Mouse (Mus musculus) cerebellum, adult 2 months (tissue): ENCODE measurements around the gene Ppm1l. TPM values are rescaled to one million over a fixed set of nuclear protein-coding genes. Genes with fewer than 3 reads are reported as not detected.

Experiments used
- DNase-seq, 2 experiments: peaks; one replicate each; pipeline ENCODE4 v3.0.0; 2021
- H3K27ac ChIP-seq: fragments of 200-500 bp; 2 replicates; pipeline ENCODE4 v1.5.1; 2012; ENCODE audit warnings: low read length, control low read depth, inconsistent platforms; ENCODE audit not compliant: insufficient read depth
- H3K27me3 ChIP-seq: fragments of 200-500 bp; 2 replicates; pipeline ENCODE4 v1.6.1; 2012; ENCODE audit warnings: inconsistent platforms, mild to moderate bottlenecking, low read length, moderate library complexity; ENCODE audit not compliant: control insufficient read depth, insufficient read depth
- H3K4me1 ChIP-seq: fragments of 200-500 bp; 2 replicates; pipeline ENCODE4 v1.6.1; 2011; ENCODE audit warnings: low read length; ENCODE audit not compliant: control insufficient read depth, insufficient read depth
- H3K4me3 ChIP-seq: fragments of 200-500 bp; replicated peaks from 2 replicates; pipeline ENCODE3; 2011; ENCODE audit warnings: mild to moderate bottlenecking, low read depth, low read length, control low read depth; ENCODE audit not compliant: insufficient read depth
- CTCF ChIP-seq: fragments of 200-500 bp; IDR thresholded peaks from 2 replicates; pipeline ENCODE4 v1.5.1; 2011; ENCODE audit warnings: low read depth, mild to moderate bottlenecking, control low read depth, low read length, moderate library complexity, borderline replicate concordance; ENCODE audit not compliant: insufficient read depth
- POLR2A ChIP-seq: fragments of 200-500 bp; IDR thresholded peaks from 2 replicates; pipeline ENCODE4 v1.6.1; 2011; ENCODE audit warnings: low read length, control low read depth, borderline replicate concordance; ENCODE audit not compliant: insufficient read depth
- WGBS: fragments of 180-500 bp; shearing (Covaris S2); methylation state at CpG from one replicate; pipeline ENCODE4 v1.1.7; 2018; 5-methylcytosine and 5-hydroxymethylcytosine counted together
- polyA plus RNA-seq: library from polyadenylated mRNA; depleted of rRNA; stranded (reverse); fragments of >200 nt; gene quantifications from 2 replicates; pipeline ENCODE4 v1.2.3, GENCODE M21; 2012

Gene Ppm1l
- polyA plus RNA-seq, 1 experiment: 38.2 TPM

DNA sequence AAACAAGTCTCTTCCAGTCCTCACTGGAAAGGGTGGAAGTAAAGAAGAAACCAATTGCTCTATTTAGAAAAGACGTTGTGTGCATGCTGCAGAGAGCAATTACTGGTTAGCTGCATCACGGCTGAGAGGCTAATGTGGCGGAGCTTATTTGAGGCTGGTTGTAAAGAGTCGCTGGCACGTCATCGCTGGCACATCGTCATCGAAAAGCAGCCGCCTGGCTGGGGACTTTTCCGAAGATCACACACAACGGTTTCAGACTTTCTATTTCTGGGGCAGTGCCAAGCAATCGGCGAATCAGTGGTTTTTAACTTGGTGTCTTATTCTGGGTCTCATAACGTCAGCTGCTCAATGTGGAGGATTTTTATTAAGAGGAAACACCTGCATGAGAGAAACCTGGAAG lies 26.8 kb upstream of the Ppm1l start:
- Histone ChIP-seq H3K27me3 (no peaks in the 10 kb centered on the region), H3K4me1 (peaks cover 3% of the 10 kb centered on the region; the same call in 1 of the 2 replicates), H3K4me3 (peak overlapping the region; percentile 36), H3K27ac (no peak overlapping the region)
- DNase-seq: peak; percentile 25 to 36
- WGBS: 6% methylated on average over 14 of the region's 14 CpGs
- no peak for TF ChIP-seq POLR2A
- TF ChIP-seq CTCF: no peak

DNA sequence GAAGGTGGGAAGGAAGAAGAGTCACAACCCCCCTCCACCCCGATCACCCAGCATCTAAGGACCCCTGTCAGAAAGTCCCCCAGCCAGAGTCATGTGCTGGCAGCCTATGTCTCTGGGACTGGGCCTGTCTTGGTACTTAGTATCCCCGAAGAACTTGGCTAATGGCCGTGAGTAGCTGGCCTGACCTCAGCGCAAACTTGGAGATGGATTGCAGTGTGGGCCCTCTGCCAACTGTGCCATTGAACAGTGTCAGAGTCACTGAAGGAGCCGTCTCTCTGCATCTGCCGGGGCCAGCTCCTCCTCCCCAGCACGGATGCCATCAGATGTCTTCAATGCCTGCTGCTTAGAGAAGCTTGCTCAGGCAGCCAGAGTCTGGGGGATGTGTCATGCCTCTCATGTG lies 26.4 kb upstream of the Ppm1l start:
- WGBS: 6% methylated on average over 7 of the region's 7 CpGs
- TF ChIP-seq CTCF: no peak
- TF ChIP-seq POLR2A: no peak
- Histone ChIP-seq H3K4me3 (peak overlapping the region; percentile 36), H3K27ac (no peak overlapping the region), H3K4me1 (peaks cover 3% of the 10 kb centered on the region; the same call in 1 of the 2 replicates), H3K27me3 (no peaks in the 10 kb centered on the region)
- peak; percentile 46 to 48 for DNase-seq

DNA sequence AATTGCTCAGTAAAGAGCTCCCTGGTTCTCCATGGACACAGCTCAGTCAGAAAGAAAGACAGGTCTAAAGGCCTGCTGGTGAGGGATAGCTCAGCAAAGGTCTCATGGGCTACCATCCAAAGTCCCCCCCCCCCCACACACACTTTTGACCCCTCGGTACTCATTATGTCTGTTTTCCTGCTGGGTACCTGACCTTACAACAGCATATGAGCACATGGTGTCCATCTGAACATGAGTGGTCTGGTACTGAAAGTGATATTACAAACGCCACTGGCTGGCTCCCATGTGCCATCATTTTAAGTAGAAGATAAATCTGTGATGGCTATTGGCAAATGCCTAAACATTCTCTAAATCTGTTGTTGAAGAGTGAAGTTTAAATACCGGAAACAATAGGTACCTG lies 25.8 kb upstream of the Ppm1l start:
- TF ChIP-seq POLR2A (no peak), CTCF (no peak)
- Histone ChIP-seq H3K4me3 (no peak overlapping the region), H3K27ac (no peak overlapping the region), H3K4me1 (peaks cover 3% of the 10 kb centered on the region; the same call in 1 of the 2 replicates), H3K27me3 (no peaks in the 10 kb centered on the region)
- WGBS: 70% methylated on average over 3 of the region's 3 CpGs
- no peak for DNase-seq

DNA sequence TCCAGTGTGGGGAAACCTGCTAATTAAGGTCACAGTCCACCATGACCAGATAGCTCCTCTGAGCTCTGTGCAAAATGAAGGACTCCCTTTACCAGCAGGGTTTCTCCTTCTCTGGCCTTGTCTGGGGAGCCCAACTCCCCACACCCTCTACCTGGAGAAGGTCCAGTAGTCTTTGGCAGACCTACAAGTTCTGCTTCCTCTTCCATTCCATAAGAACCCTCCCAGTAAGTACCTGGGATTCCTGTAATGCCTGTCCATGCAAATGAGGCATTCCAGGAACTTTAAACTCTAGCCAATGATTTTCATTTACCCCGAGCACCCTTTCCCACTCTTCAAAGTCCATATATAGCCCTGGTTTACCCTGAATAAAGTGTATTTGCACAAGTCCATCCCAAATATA lies 24.0 kb upstream of the Ppm1l start:
- no peaks in the 10 kb centered on the region for H3K27me3 ChIP-seq
- peak in 1 of 2 experiments; percentile 26 for DNase-seq
- 80% methylated on average over 1 of the region's 1 CpGs for WGBS
- no peak overlapping the region for H3K4me3 ChIP-seq
- TF ChIP-seq CTCF (no peak), POLR2A (no peak)
- H3K27ac ChIP-seq: no peak overlapping the region
- peaks cover 3% of the 10 kb centered on the region; the same call in 1 of the 2 replicates for H3K4me1 ChIP-seq

DNA sequence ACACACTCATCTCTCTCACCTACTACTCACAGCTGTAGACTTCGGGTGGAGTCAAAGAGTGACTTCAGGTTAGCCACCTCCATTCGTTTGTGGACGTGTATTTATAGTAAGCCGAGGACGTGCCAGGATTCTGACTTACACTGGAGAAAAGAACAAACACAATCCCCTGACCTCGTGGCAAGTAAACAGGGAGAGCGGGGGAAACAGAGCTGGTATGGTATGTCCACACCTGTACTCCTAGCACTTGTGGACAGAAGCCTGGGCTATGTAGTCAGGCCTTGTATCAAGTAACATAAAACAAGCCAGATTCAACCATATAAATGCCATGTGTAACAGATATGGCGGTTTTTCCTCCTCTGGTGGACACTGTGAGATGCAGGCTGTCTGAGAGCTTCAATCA lies 20.4 kb upstream of the Ppm1l start:
- no peak for DNase-seq
- 81% methylated on average over 8 of the region's 8 CpGs for WGBS
- H3K4me1 ChIP-seq: no peaks in the 10 kb centered on the region
- no peak overlapping the region for H3K27ac ChIP-seq
- no peak overlapping the region for H3K4me3 ChIP-seq
- H3K27me3 ChIP-seq: no peaks in the 10 kb centered on the region
- TF ChIP-seq POLR2A: no peak
- TF ChIP-seq CTCF: no peak

DNA sequence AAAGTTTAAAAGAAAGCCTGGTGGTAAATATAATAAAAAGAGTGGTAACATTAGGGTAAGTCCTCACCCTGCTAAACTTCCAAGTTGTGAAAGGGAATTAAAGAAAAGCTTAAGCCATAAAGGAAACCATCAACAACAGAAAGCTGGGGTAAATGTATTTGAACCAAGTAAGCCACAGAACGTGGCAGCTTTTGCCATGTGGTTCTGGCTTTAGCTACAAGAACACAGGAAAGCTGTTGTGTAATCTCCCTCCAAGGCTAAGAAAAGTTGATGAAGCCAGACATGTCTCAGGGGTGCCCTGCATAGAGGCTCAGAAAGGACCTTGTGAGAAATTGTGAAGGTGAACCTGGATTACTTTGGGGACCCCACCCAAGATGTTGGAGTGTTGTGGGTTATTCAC lies 16.5 kb upstream of the Ppm1l start:
- TF ChIP-seq CTCF: no peak
- no peak for TF ChIP-seq POLR2A
- DNase-seq: no peak
- no peak overlapping the region for H3K27ac ChIP-seq
- no peak overlapping the region for H3K4me3 ChIP-seq
- 84% methylated on average over 1 of the region's 1 CpGs for WGBS
- H3K4me1 ChIP-seq: no peaks in the 10 kb centered on the region
- no peaks in the 10 kb centered on the region for H3K27me3 ChIP-seq

DNA sequence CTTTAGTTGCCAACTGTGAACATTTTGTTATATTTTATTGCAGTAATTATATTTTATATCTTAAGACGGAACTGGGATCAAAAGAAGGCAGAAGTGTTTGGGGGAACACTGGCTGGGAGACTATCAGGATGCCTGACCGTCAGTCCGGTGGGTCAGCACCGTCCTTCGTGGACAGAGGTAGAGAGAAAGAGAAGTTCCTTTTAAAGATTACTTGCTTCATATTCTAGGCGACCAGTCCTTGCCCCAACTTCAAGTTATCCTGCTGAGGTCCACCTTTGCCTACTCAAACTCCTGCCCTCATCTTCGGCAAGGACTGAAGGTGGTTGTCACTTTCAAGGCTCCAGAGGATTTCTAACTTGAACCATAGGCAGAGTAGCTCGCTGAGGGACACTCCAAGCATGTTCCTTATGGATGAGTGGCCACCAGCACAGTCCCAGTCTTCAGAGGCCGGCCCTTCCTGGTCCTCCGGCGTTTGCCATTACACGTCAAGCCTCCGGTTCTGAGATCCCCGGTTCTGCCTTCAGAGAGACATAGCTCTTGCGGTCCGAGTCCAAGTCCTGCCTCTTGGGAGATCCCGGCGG lies 761 bp upstream of the Ppm1l start:
- Histone ChIP-seq H3K4me3 (peak overlapping the region; percentile 97), H3K27ac (peak overlapping the region; percentile 94), H3K4me1 (peaks cover 1% of the 10 kb centered on the region; the same call in 1 of the 2 replicates), H3K27me3 (no peaks in the 10 kb centered on the region)
- DNase-seq: no peak
- 2% methylated on average over 18 of the region's 18 CpGs for WGBS
- TF ChIP-seq CTCF (no peak), POLR2A (no peak)
